Mouse (Mus musculus): Measurements from ENCODE around the gene Ltn1.

DNA sequence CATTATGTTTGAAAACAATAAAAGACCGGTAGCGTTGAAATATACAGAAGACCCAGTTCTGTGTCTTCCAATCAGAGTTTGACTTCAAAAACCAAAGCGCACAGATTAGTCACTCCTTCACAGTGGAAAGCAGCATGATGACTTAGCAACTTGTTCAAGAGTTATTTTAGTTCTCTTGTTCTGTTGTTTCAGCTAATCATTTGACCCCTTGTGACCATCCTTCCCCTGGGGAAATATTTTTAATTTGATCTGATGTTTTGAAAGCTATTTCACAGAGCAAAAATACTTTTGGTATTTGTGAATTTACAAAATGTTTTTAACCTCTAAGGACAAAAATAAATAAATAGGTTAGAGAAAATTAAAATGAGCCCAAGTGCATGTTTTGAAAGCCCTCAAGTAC, 97.7 kb downstream of the Ltn1 start:
- TF ChIP-seq POLR2A (IDR thresholded peaks at IDR 0.05; ENCODE audit: borderline replicate concordance, insufficient read depth, low read length) (no peak), CTCF (IDR thresholded peaks at IDR 0.05; ENCODE audit: borderline replicate concordance, insufficient read depth, low read depth, low read length) (no peak)

All from cerebellum, adult 2 months (tissue).